Mouse (Mus musculus) brain, embryonic 18.5 days (tissue): ENCODE data around the gene Pappa.

Experiments
- DNase-seq: peaks from one replicate; pipeline ENCODE4 v3.0.0-alpha.2; 2012; ENCODE audit warnings: low read depth, low spot score

Pappa gene

GRCm38 (mm10) chr4:65328486-65329308 lies 204.7 kb downstream of the Pappa start:
- no peak for DNase-seq

GRCm38 (mm10) chr4:65333718-65334117 lies 209.7 kb downstream of the Pappa start:
- DNase-seq: no peak

- no peak for DNase-seq
These were observed 217.8 kb downstream of the Pappa start for GRCm38 (mm10) chr4:65341766-65342165.

GRCm38 (mm10) chr4:65350521-65350920 lies 226.5 kb downstream of the Pappa start:
- DNase-seq: no peak

GRCm38 (mm10) chr4:65354580-65354979 lies 230.6 kb downstream of the Pappa start:
- no peak for DNase-seq

GRCm38 (mm10) chr4:65367135-65367534 lies 243.2 kb downstream of the Pappa start:
- no peak for DNase-seq

- no peak for DNase-seq
These were observed 248.8 kb downstream of the Pappa start for GRCm38 (mm10) chr4:65372731-65373130.

- DNase-seq: no peak
These were observed 249.9 kb downstream of the Pappa start for GRCm38 (mm10) chr4:65373841-65374240.

GRCm38 (mm10) chr4:65376571-65376970 lies 252.6 kb downstream of the Pappa start:
- DNase-seq: no peak

- DNase-seq: no peak
These were observed 255.5 kb downstream of the Pappa start for GRCm38 (mm10) chr4:65379461-65379860.

- no peak for DNase-seq
These were observed 259.1 kb downstream of the Pappa start for GRCm38 (mm10) chr4:65383070-65383469.

- no peak for DNase-seq
These were observed 267.0 kb downstream of the Pappa start for GRCm38 (mm10) chr4:65391001-65391400.

- DNase-seq: no peak
These were observed 272.8 kb downstream of the Pappa start for GRCm38 (mm10) chr4:65396806-65397205.

GRCm38 (mm10) chr4:65399457-65399856 lies 275.5 kb downstream of the Pappa start:
- no peak for DNase-seq

GRCm38 (mm10) chr4:65402286-65402685 lies 278.3 kb downstream of the Pappa start:
- DNase-seq: no peak

GRCm38 (mm10) chr4:65402836-65403634 lies 279.1 kb downstream of the Pappa start:
- DNase-seq: no peak
